Mouse (Mus musculus) ES-E14 (cell line): ENCODE measurements around the gene Crebbp. TPM values are rescaled to one million over a fixed set of nuclear protein-coding genes. Genes with fewer than 3 reads are reported as not detected.

ENCODE experiments used
- DNase-seq: peaks from one replicate; pipeline ENCODE4 v3.0.0-alpha.2; 2013; ENCODE audit warnings: low read depth, low spot score
- H3K27ac ChIP-seq: 2 replicates; pipeline ENCODE4 v1.5.1; 2012; ENCODE audit warnings: low read depth, mild to moderate bottlenecking, low read length, moderate library complexity, mixed read lengths; ENCODE audit not compliant: poor library complexity, insufficient read depth, severe bottlenecking
- H3K36me3 ChIP-seq: 2 replicates; pipeline ENCODE4 v1.6.1; 2012; ENCODE audit warnings: mild to moderate bottlenecking, low read length, moderate library complexity, mixed read lengths; ENCODE audit not compliant: control insufficient read depth, poor library complexity, insufficient read depth, severe bottlenecking
- H3K4me1 ChIP-seq, 2 experiments: fragments of 150-350 bp in 1 of 2; sonication (generic) in 1 of 2; 2 replicates each; pipeline ENCODE4 v1.6.1; 2012; ENCODE audit warnings: low read length in 2 of 2, mild to moderate bottlenecking in 1 of 2, mixed read lengths in 1 of 2; ENCODE audit not compliant: control insufficient read depth in 2 of 2, insufficient read depth in 2 of 2, poor library complexity in 1 of 2
- H3K4me3 ChIP-seq, 2 experiments: fragments of 150-350 bp in 1 of 2; sonication (generic) in 1 of 2; 2 replicates each; pipeline ENCODE4 v1.5.1; 2012; ENCODE audit warnings: low read length in 2 of 2, low read depth in 1 of 2, mild to moderate bottlenecking in 1 of 2, mixed read lengths in 1 of 2; ENCODE audit not compliant: insufficient read depth in 1 of 2, poor library complexity in 1 of 2, severe bottlenecking in 1 of 2
- H3K9ac ChIP-seq: 2 replicates; pipeline ENCODE4 v1.6.1; 2012; ENCODE audit warnings: low read depth, mild to moderate bottlenecking, low read length, mixed read lengths; ENCODE audit not compliant: poor library complexity, insufficient read depth, severe bottlenecking
- H3K9me3 ChIP-seq: fragments of 150-350 bp; sonication (generic); 2 replicates; pipeline ENCODE4 v1.6.1; 2012; ENCODE audit warnings: low read depth, mild to moderate bottlenecking, low read length; ENCODE audit not compliant: control insufficient read depth, insufficient read depth
- CHD2 ChIP-seq: IDR thresholded peaks from 2 replicates; pipeline ENCODE4 v1.6.1; 2014; ENCODE audit warnings: mild to moderate bottlenecking, low read depth, low read length, inconsistent platforms
- HCFC1 ChIP-seq: IDR thresholded peaks from 2 replicates; pipeline ENCODE4 v1.6.1; 2012; ENCODE audit warnings: low read length, inconsistent platforms, borderline replicate concordance; ENCODE audit not compliant: insufficient read depth
- MAFK ChIP-seq: IDR thresholded peaks from 2 replicates; pipeline ENCODE4 v1.6.1; 2014; ENCODE audit warnings: mild to moderate bottlenecking, low read depth, low read length, inconsistent platforms; ENCODE audit not compliant: insufficient read depth
- ZC3H11A ChIP-seq: IDR thresholded peaks from 2 replicates; pipeline ENCODE4 v1.6.1; 2012; ENCODE audit warnings: low read depth, mild to moderate bottlenecking, inconsistent platforms, low read length, borderline replicate concordance
- ZNF384 ChIP-seq: IDR thresholded peaks from 2 replicates; pipeline ENCODE4 v1.6.1; 2012; ENCODE audit warnings: low read depth, low read length, inconsistent platforms
- in situ Hi-C, 2 experiments: fragments of 600-800 bp; cut with MboI; formaldehyde crosslinking; loops; one replicate each; pipeline ENCODE4 v1.15.1; 2025; ENCODE audit warnings: low sequenced_read_pairs in 2 of 2, inconsistent platforms in 1 of 2; ENCODE audit not compliant: unreplicated experiment in 2 of 2
- total RNA-seq: library from RNA; depleted of rRNA; stranded (reverse); fragments of 300-350 nt; gene quantifications from 2 replicates; pipeline ENCODE4 v1.2.3, GENCODE M21; 2012

Crebbp gene
- total RNA-seq, 1 experiment, result 26.8 TPM

DNA sequence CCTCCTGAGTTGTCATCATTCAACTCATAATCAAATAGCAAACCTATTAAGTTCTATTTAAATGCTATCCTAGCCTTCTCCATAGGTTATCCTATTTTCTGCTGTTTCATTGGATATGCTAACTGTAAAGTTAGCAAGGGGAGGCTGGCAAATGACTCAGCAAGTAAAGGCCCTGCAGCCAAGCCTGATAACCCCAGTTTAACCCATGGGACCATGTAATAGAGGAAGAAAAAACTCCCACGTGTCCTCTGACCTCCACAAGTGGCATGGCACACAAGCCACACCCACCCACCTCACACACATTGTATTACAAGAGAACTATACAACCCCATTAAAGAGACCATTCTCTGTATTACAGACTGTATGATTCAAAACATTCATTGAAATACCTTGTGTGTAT, 13.8 kb downstream of the Crebbp start:
- Histone ChIP-seq H3K9me3 (no peaks in the 10 kb centered on the region), H3K27ac (no peak overlapping the region), H3K36me3 (no peaks in the 10 kb centered on the region), H3K4me1 (peaks cover 0 to 2% of the 10 kb centered on the region in 2 experiments; a peak in 3 of 4 replicates), H3K4me3 (no peak overlapping the region), H3K9ac (no peak overlapping the region)
- DNase-seq, result no peak
- TF ChIP-seq ZC3H11A (no peak), MAFK (peak; percentile 19; the same call in 1 of the 2 replicates), HCFC1 (no peak), ZNF384 (no peak), CHD2 (no peak)
- in situ Hi-C loops, result no loop called here

DNA sequence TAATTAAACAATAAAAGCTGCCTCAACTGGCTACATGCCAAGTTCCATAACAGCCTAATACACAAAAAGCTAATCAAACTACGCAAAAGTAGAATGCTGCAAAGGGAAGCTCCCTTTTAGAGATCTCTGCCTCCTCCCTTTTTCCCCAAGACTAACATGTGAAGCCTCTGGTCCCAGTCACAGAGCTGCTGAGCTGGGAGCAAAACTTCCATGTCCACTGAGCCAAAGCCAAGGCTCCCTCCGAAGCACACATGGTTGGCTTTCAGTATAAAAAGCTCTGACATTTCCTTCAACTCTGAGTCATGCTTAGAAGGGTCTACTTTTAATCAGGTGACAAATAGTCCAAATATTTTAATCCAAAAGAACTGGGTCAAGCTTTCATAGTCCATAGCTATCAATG, 14.2 kb downstream of the Crebbp start:
- Histone ChIP-seq H3K9ac (no peak overlapping the region), H3K36me3 (no peaks in the 10 kb centered on the region), H3K9me3 (no peaks in the 10 kb centered on the region), H3K27ac (no peak overlapping the region), H3K4me1 (peaks cover 0 to 2% of the 10 kb centered on the region in 2 experiments; a peak in 2 of 4 replicates), H3K4me3 (no peak overlapping the region)
- TF ChIP-seq HCFC1 (no peak), ZC3H11A (no peak), CHD2 (no peak), MAFK (no peak), ZNF384 (no peak)
- in situ Hi-C loops, result no loop called here
- DNase-seq, result no peak

GRCm38 (mm10) chr16:4198004-4198403, 15.8 kb downstream of the Crebbp start:
- TF ChIP-seq MAFK, result no peak
- TF ChIP-seq HCFC1, result no peak
- no peak for TF ChIP-seq ZNF384
- TF ChIP-seq CHD2, result no peak
- TF ChIP-seq ZC3H11A, result no peak
- no peaks in the 10 kb centered on the region for H3K36me3 ChIP-seq
- in situ Hi-C loops, result no loop called here
- DNase-seq, result no peak
- no peaks in the 10 kb centered on the region for H3K9me3 ChIP-seq
- H3K27ac ChIP-seq, result no peak overlapping the region
- H3K9ac ChIP-seq, result no peak overlapping the region
- H3K4me3 ChIP-seq, result no peak overlapping the region
- H3K4me1 ChIP-seq, result peaks cover 0 to 2% of the 10 kb centered on the region in 2 experiments; a peak in 2 of 4 replicates

GRCm38 (mm10) chr16:4190166-4190565, 23.6 kb downstream of the Crebbp start:
- peaks cover 2% of the 10 kb centered on the region in 2 experiments; a peak in 1 of 4 replicates for H3K4me1 ChIP-seq
- no peak overlapping the region for H3K9ac ChIP-seq
- no peaks in the 10 kb centered on the region for H3K9me3 ChIP-seq
- H3K4me3 ChIP-seq, result no peak overlapping the region
- no peaks in the 10 kb centered on the region for H3K36me3 ChIP-seq
- in situ Hi-C loops, result no loop called here
- no peak overlapping the region for H3K27ac ChIP-seq
- TF ChIP-seq MAFK (no peak), ZNF384 (no peak), CHD2 (no peak), HCFC1 (no peak), ZC3H11A (no peak)
- no peak for DNase-seq

DNA sequence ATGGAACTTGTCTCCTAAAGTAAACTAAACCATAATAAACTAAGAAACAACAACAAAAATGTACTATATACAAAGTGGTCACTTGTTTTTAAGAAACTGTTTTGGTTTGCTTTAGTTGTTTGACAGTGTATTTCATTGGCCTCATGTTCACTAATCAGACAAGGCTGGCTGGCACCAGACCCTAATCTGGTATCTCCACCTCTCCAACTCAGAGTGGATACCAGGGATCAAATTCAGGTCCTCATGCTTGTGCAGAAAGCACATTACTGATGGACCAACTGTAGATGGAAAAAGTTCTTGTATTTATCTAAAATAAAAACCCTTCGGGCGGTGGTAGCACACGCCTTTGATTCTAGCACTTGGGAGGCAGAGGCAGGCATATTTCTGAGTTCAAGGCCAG, 38.7 kb downstream of the Crebbp start:
- in situ Hi-C loops, result no loop called here
- no peak for DNase-seq
- TF ChIP-seq HCFC1 (no peak), MAFK (no peak), ZC3H11A (no peak)
- Histone ChIP-seq H3K4me3 (no peak overlapping the region), H3K9me3 (no peaks in the 10 kb centered on the region), H3K4me1 (peaks cover 0 to 2% of the 10 kb centered on the region in 2 experiments; a peak in 1 of 4 replicates), H3K36me3 (peaks cover 7% of the 10 kb centered on the region), H3K9ac (no peak overlapping the region), H3K27ac (no peak overlapping the region)
